Mouse (Mus musculus) liver, postnatal 0 days (tissue): ENCODE results near the gene Toe1. TPM values are rescaled to one million over a fixed set of nuclear protein-coding genes. Genes with fewer than 3 reads are reported as not detected.
A peak's percentile ranks its signal among the peaks of the same experiment; 100 is the strongest.

Source experiments
- ATAC-seq: fragments of 200-750 bp; cut with Nextera tagmentation; 2 replicates; pipeline ENCODE4 v1.8.0; 2017; ENCODE audit warnings: mild to moderate bottlenecking, moderate library complexity
- DNase-seq: peaks from one replicate; pipeline ENCODE4 v3.0.0-alpha.2; 2016
- H3K27ac ChIP-seq: fragments of 300-500 bp; sonication (generic); 2 replicates; pipeline ENCODE4 v1.5.1; 2014; ENCODE audit warnings: antibody characterized with exemption, moderate library complexity, mild to moderate bottlenecking, low read depth
- H3K27me3 ChIP-seq: fragments of 300-500 bp; sonication (generic); 2 replicates; pipeline ENCODE4 v1.6.1; 2014; ENCODE audit warnings: low read length, control low read depth, mixed read lengths; ENCODE audit not compliant: insufficient read depth
- H3K36me3 ChIP-seq: fragments of 300-500 bp; sonication (generic); replicated peaks from 2 replicates; pipeline ENCODE4 v1.6.1; 2014; ENCODE audit warnings: mild to moderate bottlenecking, control low read depth, low read length, moderate library complexity, mixed read lengths; ENCODE audit not compliant: insufficient read depth
- H3K4me1 ChIP-seq: fragments of 300-500 bp; sonication (generic); 2 replicates; pipeline ENCODE4 v1.6.1; 2014; ENCODE audit warnings: antibody characterized with exemption, mild to moderate bottlenecking, control low read depth; ENCODE audit not compliant: insufficient read depth
- H3K4me2 ChIP-seq: fragments of 300-500 bp; sonication (generic); 2 replicates; pipeline ENCODE4 v1.6.1; 2014; ENCODE audit warnings: low read depth, mild to moderate bottlenecking, low read length, moderate library complexity, mixed read lengths
- H3K4me3 ChIP-seq: fragments of 300-500 bp; sonication (generic); 2 replicates; pipeline ENCODE4 v1.5.1; 2014; ENCODE audit warnings: low read depth, low read length
- H3K9ac ChIP-seq: fragments of 300-500 bp; sonication (generic); replicated peaks from 2 replicates; pipeline ENCODE4 v1.6.1; 2014; ENCODE audit warnings: mild to moderate bottlenecking, moderate library complexity
- H3K9me3 ChIP-seq: fragments of 300-500 bp; sonication (generic); 2 replicates; pipeline ENCODE4 v1.6.1; 2016; ENCODE audit warnings: mild to moderate bottlenecking, control low read depth, low read length, mixed read lengths
- CTCF ChIP-seq: sonication (generic); IDR thresholded peaks from 2 replicates; pipeline ENCODE4 v1.5.1; 2016; ENCODE audit warnings: antibody characterized with exemption, low read depth
- EP300 ChIP-seq: IDR thresholded peaks from 2 replicates; pipeline ENCODE4 v1.6.1; 2016; ENCODE audit warnings: antibody characterized with exemption, low read depth, mild to moderate bottlenecking
- whole genome bisulfite sequencing: fragments of 180-500 bp; shearing (Covaris S2); extraction: QIAGEN DNeasy Blood & Tissue Kit; methylation state at CpG from one replicate; pipeline ENCODE4 v1.1.7; 2014; ENCODE audit not compliant: insufficient replicate concordance; 5-methylcytosine and 5-hydroxymethylcytosine counted together
- polyA plus RNA-seq: library from polyadenylated mRNA; unstranded; fragments of >200 nt; fragmentation: Nextera tagmentation; extraction: Ambion mirVana; gene quantifications from 2 replicates; pipeline ENCODE4 v1.2.1, GENCODE M21; 2015

Toe1 gene
- polyA plus RNA-seq, 1 experiment from 2014 or later: 9.3 TPM

- Histone ChIP-seq H3K27me3 (peaks cover 17% of the 10 kb centered on the region), H3K36me3 (no peaks in the 10 kb centered on the region; the same call in 1 of the 2 replicates), H3K27ac (no peak overlapping the region), H3K9ac (peak overlapping the region; percentile 65), H3K4me3 (peak overlapping the region; percentile 60), H3K4me2 (peak overlapping the region; percentile 87), H3K4me1 (peaks cover 18% of the 10 kb centered on the region), H3K9me3 (no peaks in the 10 kb centered on the region)
- DNase-seq (peak; percentile 77), ATAC-seq (peak; percentile 76)
- WGBS: under 1% methylated on average over 51 of the region's 51 CpGs
- no peak for TF ChIP-seq CTCF
- TF ChIP-seq EP300: no peak
Measured at GRCm38 (mm10) chr4:116820902-116821693, 13.7 kb upstream of the Toe1 start.

- Histone ChIP-seq H3K27ac (no peak overlapping the region), H3K4me2 (peak overlapping the region; percentile 87), H3K4me1 (peaks cover 16% of the 10 kb centered on the region), H3K9me3 (no peaks in the 10 kb centered on the region), H3K9ac (no peak overlapping the region), H3K36me3 (no peaks in the 10 kb centered on the region; the same call in 1 of the 2 replicates), H3K27me3 (peaks cover 17% of the 10 kb centered on the region), H3K4me3 (peak overlapping the region; percentile 60)
- WGBS: 34% methylated on average over 32 of the region's 32 CpGs
- TF ChIP-seq CTCF (no peak), EP300 (no peak)
- DNase-seq (no peak), ATAC-seq (no peak)
Measured at GRCm38 (mm10) chr4:116819968-116820901, 12.8 kb upstream of the Toe1 start.

GRCm38 (mm10) chr4:116817486-116817885, 10.0 kb upstream of the Toe1 start:
- no peaks in the 10 kb centered on the region for H3K9me3 ChIP-seq
- DNase-seq (no peak), ATAC-seq (no peak)
- H3K27ac ChIP-seq: no peak overlapping the region
- H3K4me3 ChIP-seq: no peak overlapping the region
- peaks cover 11% of the 10 kb centered on the region for H3K4me1 ChIP-seq
- no peak overlapping the region for H3K4me2 ChIP-seq
- no peak for TF ChIP-seq EP300
- no peak for TF ChIP-seq CTCF
- H3K9ac ChIP-seq: no peak overlapping the region
- 77% methylated on average over 6 of the region's 6 CpGs for WGBS
- H3K36me3 ChIP-seq: no peaks in the 10 kb centered on the region; the same call in 1 of the 2 replicates
- H3K27me3 ChIP-seq: peaks cover 17% of the 10 kb centered on the region

GRCm38 (mm10) chr4:116815276-116815675, 7.8 kb upstream of the Toe1 start:
- Histone ChIP-seq H3K9ac (no peak overlapping the region), H3K27ac (no peak overlapping the region), H3K4me1 (no peaks in the 10 kb centered on the region), H3K27me3 (peaks cover 8% of the 10 kb centered on the region), H3K4me2 (no peak overlapping the region), H3K9me3 (no peaks in the 10 kb centered on the region), H3K36me3 (no peaks in the 10 kb centered on the region; the same call in 1 of the 2 replicates), H3K4me3 (no peak overlapping the region)
- ATAC-seq (no peak), DNase-seq (no peak)
- WGBS: 81% methylated on average over 5 of the region's 5 CpGs
- TF ChIP-seq EP300 (no peak), CTCF (no peak)

GRCm38 (mm10) chr4:116811012-116811411, 3.6 kb upstream of the Toe1 start:
- ATAC-seq (no peak), DNase-seq (no peak)
- H3K9ac ChIP-seq: no peak overlapping the region
- no peaks in the 10 kb centered on the region for H3K27me3 ChIP-seq
- no peaks in the 10 kb centered on the region for H3K36me3 ChIP-seq
- H3K4me3 ChIP-seq: no peak overlapping the region
- no peaks in the 10 kb centered on the region for H3K9me3 ChIP-seq
- H3K27ac ChIP-seq: no peak overlapping the region
- no peak for TF ChIP-seq EP300
- TF ChIP-seq CTCF: no peak
- H3K4me1 ChIP-seq: peaks cover 7% of the 10 kb centered on the region
- WGBS: 45% methylated on average over 3 of the region's 3 CpGs
- H3K4me2 ChIP-seq: no peak overlapping the region

- no peak overlapping the region for H3K9ac ChIP-seq
- 0 out of 2 replicates have a peak, but pooled peaks cover 4% of the 10 kb centered on the region for H3K4me1 ChIP-seq
- H3K4me3 ChIP-seq: no peak overlapping the region
- no peak overlapping the region for H3K4me2 ChIP-seq
- ATAC-seq (no peak), DNase-seq (peak; percentile 39)
- H3K27me3 ChIP-seq: no peaks in the 10 kb centered on the region
- no peaks in the 10 kb centered on the region for H3K9me3 ChIP-seq
- TF ChIP-seq CTCF (peak; percentile 61), EP300 (no peak)
- H3K27ac ChIP-seq: no peak overlapping the region
- 31% methylated on average over 5 of the region's 5 CpGs for WGBS
- H3K36me3 ChIP-seq: peaks cover 36% of the 10 kb centered on the region
Measured at GRCm38 (mm10) chr4:116799901-116800300, 7.5 kb downstream of the Toe1 start.
